Mouse (Mus musculus) adrenal gland (tissue): ENCODE measurements around the gene Dicer1.

ENCODE experiments used
- intact Hi-C: fragments of 180-260 bp; cut with DNase I; formaldehyde crosslinking; loops from one replicate; pipeline ENCODE4 v1.15.1; 2025

Gene Dicer1

DNA sequence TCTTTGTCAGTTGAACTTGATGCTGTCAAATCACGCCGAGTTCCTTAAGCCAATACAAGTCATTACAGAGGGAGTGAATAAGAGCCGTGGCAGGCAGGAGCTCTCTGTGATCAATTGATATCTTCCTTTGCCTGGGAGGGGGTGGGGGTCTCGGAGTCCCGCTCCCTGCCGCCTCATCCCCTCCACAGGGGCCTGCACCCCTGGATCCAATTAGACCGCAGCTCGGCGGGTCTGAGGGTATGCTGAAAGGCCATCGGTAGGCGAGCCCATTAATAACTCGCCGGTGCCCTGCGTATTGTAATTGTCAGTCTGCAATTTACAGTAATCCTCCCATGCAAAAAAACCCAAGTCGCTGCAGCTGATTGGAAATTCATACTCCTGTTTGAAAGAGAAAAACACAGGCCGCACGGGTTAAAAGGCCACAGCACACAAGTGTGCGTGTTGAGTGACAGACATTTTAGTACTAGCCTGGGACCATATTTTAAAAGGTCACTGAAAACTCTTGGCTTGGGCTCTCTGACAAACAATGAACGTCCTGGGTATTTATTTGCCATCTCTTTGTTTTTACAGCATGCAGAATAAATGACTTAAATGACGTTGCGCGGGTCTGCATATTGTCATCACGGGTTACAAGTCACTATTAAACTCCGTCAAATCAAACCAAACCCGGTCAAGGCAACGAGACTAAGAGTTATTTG, 72.5 kb downstream of the Dicer1 start:
- intact Hi-C loops: no loop called here

DNA sequence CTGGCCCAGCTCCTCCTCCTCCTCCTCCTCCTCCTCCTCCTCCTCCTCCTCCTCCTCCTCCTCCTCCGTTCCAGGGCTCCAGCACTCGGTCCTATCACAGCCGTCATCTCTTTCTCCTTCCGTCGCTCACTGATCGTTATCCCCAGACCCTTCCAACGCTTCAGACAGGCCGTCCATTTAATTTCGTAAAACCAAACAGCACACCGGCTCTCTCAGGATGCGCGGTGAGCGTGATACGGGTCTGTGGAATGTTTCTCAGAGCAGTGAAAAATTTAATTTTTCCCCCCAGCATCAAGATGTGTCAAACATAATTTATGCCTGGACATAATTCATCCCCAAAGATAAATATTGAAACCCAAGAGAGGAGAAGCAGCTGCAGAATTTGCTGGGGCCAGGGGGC, 73.3 kb downstream of the Dicer1 start:
- intact Hi-C loops: no loop called here

DNA sequence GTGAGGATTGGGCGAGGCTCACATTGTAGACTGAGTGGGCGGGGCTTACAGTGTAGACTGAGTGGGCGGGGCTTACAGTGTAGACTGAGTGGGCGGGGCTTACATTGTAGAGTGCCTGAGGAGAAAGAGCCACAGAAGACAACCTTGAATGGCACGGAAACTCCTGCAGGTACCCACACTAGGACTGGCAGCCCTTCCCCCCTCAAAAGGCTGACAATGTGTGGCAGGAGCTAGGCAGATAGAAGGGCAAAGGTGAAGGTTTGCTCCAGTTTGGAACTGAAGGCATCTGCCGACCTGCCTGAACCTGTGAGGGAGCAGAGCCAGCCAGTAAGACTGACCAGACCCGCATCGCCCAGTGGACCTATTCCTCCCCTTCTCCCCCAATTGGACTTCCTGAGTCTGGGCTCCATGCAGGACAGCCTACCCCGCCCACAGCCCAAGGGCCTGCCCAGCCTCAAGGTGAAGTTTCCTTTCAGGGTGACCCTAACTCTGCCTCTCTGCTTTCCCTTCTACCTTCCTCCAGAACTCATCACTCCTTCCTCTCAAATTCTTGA, 74.3 kb downstream of the Dicer1 start:
- intact Hi-C loops: no loop called here

DNA sequence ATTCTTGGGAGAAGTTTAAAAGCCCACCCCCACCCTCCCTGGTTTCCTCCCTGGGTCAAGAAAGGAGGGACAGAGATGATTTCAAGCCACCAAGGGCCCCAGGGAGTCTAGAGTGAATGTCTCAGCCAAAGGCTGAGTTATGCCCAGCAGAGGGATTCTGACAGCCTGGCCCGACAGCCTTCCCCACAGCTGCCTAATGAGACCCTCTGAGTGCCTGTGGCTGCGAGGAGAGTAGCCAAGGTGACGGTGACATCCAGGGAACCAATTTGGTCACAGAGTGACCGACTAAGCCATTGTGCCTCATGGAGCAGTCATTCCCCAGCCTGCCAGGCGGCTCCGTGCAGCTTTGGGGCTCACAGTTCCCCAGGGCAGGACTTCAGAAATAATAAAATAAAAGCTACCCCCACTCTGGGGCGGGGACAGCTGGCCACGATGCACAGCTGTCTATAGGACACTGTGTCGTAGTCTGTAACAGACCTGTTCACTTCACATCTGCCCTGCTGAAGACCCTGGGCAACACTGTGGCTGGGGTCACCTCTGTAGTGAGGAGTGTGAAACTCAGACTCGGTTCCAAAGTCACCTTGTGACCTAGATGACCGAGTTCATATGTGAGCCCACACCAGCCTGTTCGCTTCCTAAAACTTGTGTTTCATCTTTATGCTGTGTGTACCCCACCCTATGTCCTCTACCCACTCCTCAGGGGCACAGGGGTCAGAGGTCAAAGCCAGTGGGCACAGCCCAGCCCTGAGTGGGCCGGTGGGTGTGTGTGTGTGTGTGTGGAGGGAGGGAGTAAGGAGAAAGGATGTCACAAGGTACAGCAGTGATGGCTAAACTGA, 75.0 kb downstream of the Dicer1 start:
- intact Hi-C loops: no loop called here

DNA sequence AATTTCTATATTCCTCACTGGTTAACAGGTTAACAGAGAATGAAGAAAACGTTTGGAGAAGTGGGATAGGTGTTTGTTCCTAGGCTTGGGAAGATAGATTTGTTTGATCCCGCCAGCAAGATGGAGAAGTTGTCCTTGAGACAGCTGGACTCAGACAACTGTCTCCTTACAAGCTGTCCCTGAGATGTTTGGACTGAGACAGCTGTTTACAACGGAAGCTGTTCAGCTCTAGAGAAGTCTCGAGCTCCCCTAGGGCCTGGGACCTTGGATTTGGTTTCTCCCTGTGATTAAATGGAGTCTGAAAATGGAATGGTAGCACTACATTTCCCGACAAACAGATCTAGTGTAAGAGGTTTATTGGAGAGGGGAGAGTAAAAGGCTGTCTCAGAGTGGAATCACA, 78.8 kb downstream of the Dicer1 start:
- intact Hi-C loops: no loop called here

DNA sequence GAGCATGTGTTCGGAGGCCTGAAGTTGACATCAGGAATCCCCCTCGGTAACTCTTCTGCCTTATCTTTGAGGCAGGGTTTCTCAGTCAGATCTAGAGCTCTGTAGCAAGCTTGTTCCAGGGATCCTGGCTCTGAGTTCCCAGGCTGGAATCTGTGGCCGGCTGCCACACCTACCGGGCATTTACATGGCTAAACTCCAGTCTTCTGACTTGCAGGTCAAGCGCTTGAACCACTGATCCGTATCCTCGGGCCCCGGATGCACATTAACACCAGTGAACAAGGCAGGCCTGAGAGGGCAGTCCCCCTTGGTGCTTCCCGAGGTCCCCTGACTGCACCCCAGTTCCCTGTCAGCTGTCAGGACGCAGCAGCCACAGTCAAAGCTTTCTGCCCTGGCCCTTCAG, 79.3 kb downstream of the Dicer1 start:
- intact Hi-C loops: no loop called here

DNA sequence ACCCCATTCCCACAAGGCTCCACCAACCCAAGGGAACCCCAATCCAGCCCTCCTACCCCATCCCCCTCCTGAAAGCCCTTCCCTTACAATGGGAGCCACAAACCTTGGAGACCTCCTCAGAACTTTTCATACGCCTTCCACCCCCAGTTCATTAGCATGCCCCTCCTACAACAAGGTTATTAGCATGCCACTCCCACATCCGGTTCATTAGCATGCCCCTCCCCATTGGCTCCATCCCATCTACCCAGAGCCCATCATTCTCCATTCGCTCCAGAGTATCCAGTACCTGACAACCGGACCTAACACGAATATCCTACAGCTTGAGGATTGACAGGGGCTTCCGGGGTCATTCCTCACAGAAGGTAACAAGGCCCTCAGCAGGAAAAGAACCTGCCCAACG, 83.9 kb downstream of the Dicer1 start:
- intact Hi-C loops: no loop called here

DNA sequence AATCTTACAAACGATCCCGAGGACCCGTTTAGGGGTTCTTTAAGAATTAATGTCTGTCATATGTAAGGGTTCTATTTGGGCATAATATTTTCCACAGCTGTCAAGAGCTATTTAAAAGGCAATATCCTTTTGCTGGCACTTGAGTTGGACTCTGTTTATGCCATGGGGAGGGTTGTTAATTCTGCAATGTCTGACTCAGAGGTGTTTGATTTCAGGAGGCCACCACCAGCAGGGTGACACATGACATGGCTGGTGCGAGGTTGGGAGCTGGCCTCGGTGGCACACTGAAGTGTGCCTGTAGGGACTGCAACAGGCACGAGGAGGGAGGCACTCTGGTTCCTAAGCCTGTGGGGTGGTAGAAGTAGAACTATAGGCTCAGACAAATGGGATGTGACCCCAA, 85.8 kb downstream of the Dicer1 start:
- intact Hi-C loops: no loop called here

DNA sequence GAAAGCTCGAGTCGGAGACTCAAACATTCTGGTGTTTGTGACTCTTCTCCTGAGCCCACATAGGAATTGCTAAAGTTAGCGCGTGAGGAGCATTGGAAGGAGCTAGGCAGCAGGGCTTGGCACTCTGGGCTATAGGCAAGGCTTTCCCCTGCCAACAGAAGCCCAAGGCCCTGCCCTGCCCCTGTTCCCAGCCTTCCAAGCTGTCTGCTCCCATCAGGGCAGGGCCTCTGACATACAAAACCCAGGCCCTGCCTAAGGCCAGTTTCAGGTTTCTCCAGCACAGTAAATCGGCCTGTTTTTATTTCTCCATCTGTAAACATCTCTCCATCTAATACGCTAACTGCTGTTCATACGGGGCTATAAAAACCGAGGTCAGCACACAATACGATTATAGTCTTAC, 86.2 kb downstream of the Dicer1 start:
- intact Hi-C loops: no loop called here

DNA sequence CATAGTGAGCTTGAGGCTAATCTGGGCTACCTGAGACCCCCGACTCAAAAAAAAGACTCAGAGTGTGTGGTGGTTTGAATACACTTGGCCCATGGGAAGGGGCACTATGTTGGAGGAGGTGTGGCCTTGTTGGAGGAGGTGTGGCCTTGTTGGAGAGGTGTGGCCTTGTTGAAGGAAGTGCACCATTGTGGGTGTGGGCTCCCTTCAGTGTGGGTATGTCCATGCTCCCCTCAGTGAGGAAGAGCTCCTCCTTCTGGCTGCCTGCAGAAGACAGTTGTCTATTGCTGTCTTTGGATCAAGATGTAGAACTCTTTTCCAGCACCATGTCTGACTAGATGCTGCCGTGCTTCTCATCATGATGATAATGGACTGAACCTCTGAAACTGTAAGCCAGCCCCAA, 95.6 kb downstream of the Dicer1 start:
- intact Hi-C loops: no loop called here

DNA sequence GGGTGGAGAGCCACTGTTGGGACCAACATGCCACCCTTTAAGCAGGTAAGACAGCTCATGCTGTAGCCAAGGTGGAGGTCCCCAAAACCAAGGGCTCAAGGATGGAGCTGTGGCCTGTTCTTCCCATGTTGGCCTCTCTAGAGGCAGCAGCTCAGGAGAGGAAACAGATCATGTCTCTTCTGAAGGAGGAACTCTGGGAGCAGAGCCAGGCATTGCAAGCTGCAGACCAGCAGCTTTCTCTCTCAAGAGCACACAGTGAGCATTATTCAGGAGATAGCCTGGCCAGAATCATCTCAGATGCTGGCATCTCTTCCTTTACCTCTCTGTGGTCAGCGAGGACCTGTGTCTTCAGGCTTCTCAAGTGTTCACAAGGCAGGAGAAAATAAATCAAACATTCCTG, 96.7 kb downstream of the Dicer1 start:
- intact Hi-C loops: no loop called here

DNA sequence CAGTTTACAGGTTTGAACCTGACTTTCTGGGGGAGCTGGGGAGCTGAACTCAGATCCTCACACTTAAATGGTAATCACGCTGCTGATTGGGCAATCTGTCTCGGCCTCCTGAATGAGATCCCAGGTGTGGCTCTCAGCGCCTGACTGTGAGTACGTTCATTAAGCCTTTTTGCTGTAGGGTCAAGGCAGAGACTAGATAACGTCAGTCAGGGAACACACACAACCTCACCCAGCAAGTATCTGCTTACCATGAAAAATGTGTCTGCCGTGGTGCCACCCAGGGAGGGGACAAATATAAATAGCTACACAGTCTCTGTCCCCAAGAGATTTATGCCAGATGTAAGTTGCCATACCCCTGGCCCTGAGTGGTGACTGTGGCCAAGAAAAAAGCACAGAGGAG, 99.7 kb downstream of the Dicer1 start:
- intact Hi-C loops: no loop called here

DNA sequence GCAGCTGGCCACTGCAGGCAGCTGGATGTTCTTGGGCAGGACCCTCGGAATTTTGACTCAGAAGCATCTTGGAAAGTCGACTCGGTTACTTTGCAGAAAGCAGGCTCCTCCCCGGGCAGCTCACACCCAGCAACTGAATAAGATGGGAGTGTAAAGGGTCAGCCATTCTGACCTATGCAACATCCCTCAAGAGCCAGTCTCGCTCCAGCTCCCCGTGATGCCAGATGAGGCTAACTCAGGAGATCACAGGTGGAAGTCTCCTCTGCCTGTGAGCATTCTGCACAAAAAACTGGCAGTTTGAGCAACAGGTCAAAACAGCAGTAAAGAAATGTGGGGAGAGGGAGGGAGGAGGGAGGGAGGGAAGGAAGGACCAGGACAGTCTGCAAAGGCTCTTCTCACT, 100.5 kb downstream of the Dicer1 start:
- intact Hi-C loops: no loop called here

DNA sequence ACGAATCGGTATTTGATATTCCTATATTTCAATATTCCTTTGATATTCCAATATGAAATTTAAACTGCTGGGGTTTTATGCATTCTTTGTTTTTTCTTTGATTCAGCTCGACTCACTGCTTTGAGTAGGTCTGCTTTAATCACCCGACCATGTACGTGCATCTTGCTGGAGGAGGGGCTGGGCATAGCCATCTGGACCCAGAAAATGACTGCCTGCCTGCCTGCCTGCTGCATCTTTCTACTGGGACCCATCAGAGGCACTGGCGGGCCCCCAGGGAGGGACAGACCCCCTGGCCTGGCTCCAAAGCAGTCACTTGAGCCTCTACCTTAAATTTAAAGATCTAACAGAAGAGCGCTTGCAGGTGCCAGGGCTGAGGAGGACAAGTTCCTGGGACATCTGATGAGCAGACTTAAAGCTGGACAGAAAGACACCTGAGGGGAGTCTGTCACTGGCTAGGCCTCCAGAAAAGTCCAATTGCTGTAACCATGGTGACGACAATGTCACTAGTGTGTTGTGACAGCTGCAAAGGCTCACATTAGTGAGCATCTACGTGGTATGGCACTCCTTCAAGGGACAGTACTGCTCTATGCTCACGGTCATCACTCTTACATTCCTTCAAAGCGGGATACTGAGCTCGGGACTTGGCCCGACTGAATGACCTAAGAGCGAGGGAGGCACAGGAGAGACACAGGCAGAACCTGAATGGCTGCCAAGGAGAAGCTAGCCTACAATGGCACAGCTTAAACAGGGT, 101.1 kb downstream of the Dicer1 start:
- intact Hi-C loops: no loop called here

DNA sequence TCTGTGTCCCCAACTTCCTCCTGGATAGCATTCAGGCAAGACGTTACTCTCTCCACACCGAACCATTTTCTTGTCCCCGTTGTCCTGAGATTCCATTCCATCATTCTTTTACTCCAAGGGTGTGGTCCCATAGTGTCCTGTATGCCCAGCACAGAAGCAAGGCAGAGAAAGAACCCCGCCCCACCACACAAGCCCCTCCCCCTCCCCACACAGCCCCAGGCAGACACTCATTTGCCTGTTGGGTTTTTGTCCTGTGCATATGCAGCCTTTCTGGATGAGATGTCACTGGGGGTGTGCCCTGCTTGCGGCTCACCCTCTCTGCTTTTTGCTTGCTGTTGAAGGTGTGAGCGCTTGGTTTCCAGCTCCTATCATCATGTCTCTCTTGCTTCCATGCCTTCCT, 103.4 kb downstream of the Dicer1 start:
- intact Hi-C loops: no loop called here

DNA sequence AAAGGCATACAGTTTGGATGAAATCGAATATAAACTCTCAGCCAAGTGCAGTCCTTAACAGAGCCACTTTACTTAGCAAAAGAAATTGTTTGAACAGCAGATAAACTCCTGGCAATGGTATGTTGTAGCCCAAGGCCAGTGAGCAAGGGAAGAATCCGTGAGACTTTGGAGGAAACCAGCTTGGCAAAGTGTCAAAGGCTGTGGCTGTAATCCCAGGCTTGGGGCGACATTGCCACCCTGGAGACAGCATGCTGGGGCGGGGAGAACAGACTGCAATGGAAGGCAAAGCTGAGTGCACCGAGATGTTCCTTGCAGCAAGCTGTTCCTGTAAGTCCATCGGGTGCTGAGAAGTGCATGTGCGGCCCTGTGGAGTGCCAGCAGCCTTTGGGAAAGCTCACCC, 109.4 kb downstream of the Dicer1 start:
- intact Hi-C loops: no loop called here

DNA sequence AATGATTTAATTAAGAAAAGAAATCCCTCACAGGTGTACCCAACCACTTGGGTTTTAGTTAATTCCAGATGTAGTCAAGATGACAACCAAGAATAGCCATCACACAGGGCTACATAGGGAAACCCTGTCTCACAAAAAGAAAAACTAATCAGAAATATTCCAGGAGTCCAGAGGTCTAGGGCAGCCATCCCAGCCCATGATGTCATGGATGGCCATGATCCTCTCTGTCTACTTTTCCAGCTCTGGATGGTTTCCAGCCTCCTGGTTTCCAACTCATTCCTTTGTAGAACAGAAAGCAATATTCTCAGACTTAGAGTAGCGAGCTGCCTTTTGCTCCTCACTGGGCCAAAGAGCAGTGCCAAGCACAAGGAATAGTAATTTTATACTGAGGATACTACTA, 110.8 kb downstream of the Dicer1 start:
- intact Hi-C loops: no loop called here

DNA sequence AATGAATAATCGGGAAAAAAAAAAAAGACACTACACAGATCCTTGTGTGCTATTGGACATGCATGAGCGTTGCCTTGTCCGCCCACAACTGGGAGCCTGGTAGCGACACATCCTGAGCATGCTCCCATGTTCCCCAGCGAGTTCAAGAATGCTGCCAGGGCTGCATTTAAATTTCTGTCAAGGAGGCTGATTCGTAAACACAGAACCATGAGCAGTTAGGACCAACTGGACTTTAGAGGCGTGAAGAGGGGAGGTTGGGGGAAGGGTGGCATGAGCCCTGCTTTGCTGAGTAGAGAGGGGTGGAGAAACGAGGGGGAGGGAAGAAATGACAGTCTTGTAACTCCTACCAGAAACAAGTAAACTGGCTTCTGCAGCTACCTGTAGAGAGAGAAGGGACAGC, 113.6 kb downstream of the Dicer1 start:
- intact Hi-C loops: no loop called here
